Mouse (Mus musculus): ENCODE data around the gene Car10.

DNA sequence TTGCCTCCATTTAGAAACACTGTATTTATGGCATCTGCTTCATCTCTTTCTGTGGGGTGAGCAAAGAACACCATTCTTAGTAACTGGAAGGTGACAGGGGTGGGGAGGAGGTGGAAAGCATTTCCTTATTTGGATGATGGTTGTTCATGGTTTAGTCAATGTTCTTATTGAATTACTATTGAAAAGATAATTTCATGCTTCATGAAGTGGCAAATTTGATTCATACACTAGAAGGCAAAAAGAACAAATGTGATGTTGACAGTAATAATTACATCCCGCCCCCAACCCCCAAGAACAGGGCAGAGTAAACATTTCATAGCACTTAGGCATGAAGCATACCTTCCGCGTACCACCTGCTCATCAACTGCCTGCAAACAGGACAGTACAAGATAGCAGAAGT lies 239.9 kb downstream of the Car10 start:
- TF ChIP-seq CTCF (IDR thresholded peaks at IDR 0.05; ENCODE audit: low read depth), result no peak
- no peak for TF ChIP-seq EP300 (optimal IDR thresholded peaks at IDR 0.05)
